ENCODE assay signal across 9 mouse cellular contexts in the genomic region with DNA sequence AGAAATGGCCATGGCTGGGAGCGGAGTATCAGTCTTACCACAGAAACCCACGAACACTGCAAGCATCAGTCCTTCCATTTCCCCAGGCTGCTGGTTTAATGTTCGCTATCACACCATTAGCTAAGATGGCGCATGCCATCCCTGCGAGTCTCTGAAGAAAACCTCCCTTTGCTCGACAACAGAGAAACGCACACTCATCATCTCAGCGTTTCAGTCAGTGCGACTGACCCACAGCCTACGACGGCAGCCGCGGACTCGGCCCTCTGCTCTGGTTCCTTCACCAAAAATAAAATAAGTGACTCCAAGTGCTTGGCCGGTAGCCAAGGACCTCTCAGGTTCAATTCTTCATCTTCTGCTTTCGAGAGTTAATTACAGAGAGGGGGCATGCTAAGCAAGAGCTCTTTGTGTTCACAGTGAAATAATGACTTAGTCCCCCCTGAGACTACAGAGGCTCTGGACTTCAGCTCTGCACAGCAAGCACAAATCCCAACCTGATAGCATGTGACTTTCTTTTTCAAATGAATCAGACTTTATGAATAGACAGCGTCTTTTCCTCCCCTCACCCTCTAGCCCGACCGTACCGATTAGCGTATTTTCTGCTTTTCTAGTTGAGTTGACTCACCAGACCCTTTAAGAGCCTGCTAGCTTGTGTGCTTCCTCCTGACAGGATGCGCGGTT. TPM values are rescaled to one million over a fixed set of nuclear protein-coding genes. Genes with fewer than 3 reads are reported as not detected.
DNase-seq lines count a peak whose midpoint lies in the region; ATAC-seq lines count a peak whose summit lies in the region.
"Had no signal": no experiment of that assay in that cellular context is flagged by ENCODE, and none has a peak within 500 bp of the region (broad histone marks: within the 10 kb centered on the region; RNA-seq: fewer than 3 reads in every experiment).

No protein-coding gene starts in this region.

- 54% methylated on average over 23 of the region's 23 CpGs for WGBS in midbrain, embryonic 13.5 days
- WGBS in midbrain, embryonic 11.5 days: 90% methylated on average over 23 of the region's 23 CpGs
- 51% methylated on average over 23 of the region's 23 CpGs for WGBS in embryonic facial prominence, embryonic 13.5 days
- 63% methylated on average over 23 of the region's 23 CpGs for WGBS in hindbrain, embryonic 12.5 days
- WGBS in neural tube, embryonic 15.5 days: 58% methylated on average over 23 of the region's 23 CpGs

- H3K36me3 ChIP-seq in midbrain, embryonic 13.5 days: no peaks in the 10 kb centered on the region
- no peaks in the 10 kb centered on the region for H3K36me3 ChIP-seq in midbrain, embryonic 11.5 days (ENCODE audit: control insufficient read depth, insufficient read depth, low read length)
- H3K36me3 ChIP-seq in embryonic facial prominence, embryonic 13.5 days: no peaks in the 10 kb centered on the region
- no peaks in the 10 kb centered on the region for H3K36me3 ChIP-seq in hindbrain, embryonic 12.5 days
- H3K36me3 ChIP-seq in neural tube, embryonic 15.5 days: no peaks in the 10 kb centered on the region

- ATAC-seq in midbrain, embryonic 13.5 days: peak; percentile 85
- no peak for ATAC-seq in midbrain, embryonic 11.5 days (ENCODE audit: low FRiP score)
- ATAC-seq in embryonic facial prominence, embryonic 13.5 days (ENCODE audit: insufficient number of reproducible peaks, insufficient read depth, low FRiP score, low TSS enrichment, low read depth): no peak
- 0 out of 2 replicates have a peak, but pooled peaks have one; percentile 56 for ATAC-seq in hindbrain, embryonic 12.5 days (ENCODE audit: low FRiP score)
- peak; percentile 41; the same call in 1 of the 2 replicates for ATAC-seq in neural tube, embryonic 15.5 days (ENCODE audit: low FRiP score)

- intact Hi-C loops in gastrocnemius, postnatal 36 days (cut with DNase I): no loop called here

- no peak overlapping the region for H3K9ac ChIP-seq in midbrain, embryonic 13.5 days (replicated peaks)
- H3K9ac ChIP-seq in midbrain, embryonic 11.5 days (ENCODE audit: low read length): no peak overlapping the region
- no peak overlapping the region for H3K9ac ChIP-seq in embryonic facial prominence, embryonic 13.5 days
- no peak overlapping the region for H3K9ac ChIP-seq in hindbrain, embryonic 12.5 days
- no peak overlapping the region for H3K9ac ChIP-seq in neural tube, embryonic 15.5 days (replicated peaks)
- H3K9ac ChIP-seq: liver, embryonic 14.5 days had no signal

- no peaks in the 10 kb centered on the region for H3K27me3 ChIP-seq in midbrain, embryonic 13.5 days
- H3K27me3 ChIP-seq in midbrain, embryonic 11.5 days (ENCODE audit: control insufficient read depth, insufficient read depth, low read length): no peaks in the 10 kb centered on the region
- no peaks in the 10 kb centered on the region for H3K27me3 ChIP-seq in embryonic facial prominence, embryonic 13.5 days
- H3K27me3 ChIP-seq in hindbrain, embryonic 12.5 days: no peaks in the 10 kb centered on the region
- no peaks in the 10 kb centered on the region for H3K27me3 ChIP-seq in neural tube, embryonic 15.5 days (replicated peaks)

- peak overlapping the region; percentile 2; the same call in 1 of the 2 replicates for H3K4me2 ChIP-seq in midbrain, embryonic 13.5 days (replicated peaks)
- H3K4me2 ChIP-seq in midbrain, embryonic 11.5 days: no peak overlapping the region
- H3K4me2 ChIP-seq in embryonic facial prominence, embryonic 13.5 days: peak overlapping the region; percentile 37
- peak overlapping the region; percentile 20; the same call in 1 of the 2 replicates for H3K4me2 ChIP-seq in hindbrain, embryonic 12.5 days (replicated peaks)
- peak overlapping the region; percentile 32 for H3K4me2 ChIP-seq in neural tube, embryonic 15.5 days

- peak overlapping the region; percentile 68 for H3K27ac ChIP-seq in midbrain, embryonic 13.5 days
- no peak overlapping the region for H3K27ac ChIP-seq in midbrain, embryonic 11.5 days (ENCODE audit: low read depth, low read length)
- H3K27ac ChIP-seq in embryonic facial prominence, embryonic 13.5 days: no peak overlapping the region
- peak overlapping the region; percentile 40 for H3K27ac ChIP-seq in hindbrain, embryonic 12.5 days
- no peak overlapping the region for H3K27ac ChIP-seq in neural tube, embryonic 15.5 days (replicated peaks)
- H3K27ac ChIP-seq: liver, embryonic 14.5 days had no signal

- 0 out of 2 replicates have a peak, but pooled peaks cover 6% of the 10 kb centered on the region for H3K4me1 ChIP-seq in midbrain, embryonic 13.5 days (replicated peaks)
- no peaks in the 10 kb centered on the region for H3K4me1 ChIP-seq in midbrain, embryonic 11.5 days (ENCODE audit: control insufficient read depth, insufficient read depth, low read length)
- H3K4me1 ChIP-seq in embryonic facial prominence, embryonic 13.5 days: peaks cover 10% of the 10 kb centered on the region; the same call in 1 of the 2 replicates
- H3K4me1 ChIP-seq in hindbrain, embryonic 12.5 days: peaks cover 7% of the 10 kb centered on the region
- H3K4me1 ChIP-seq in neural tube, embryonic 15.5 days: no peaks in the 10 kb centered on the region

- H3K4me3 ChIP-seq in midbrain, embryonic 13.5 days (replicated peaks): no peak overlapping the region
- H3K4me3 ChIP-seq in midbrain, embryonic 11.5 days (ENCODE audit: low read depth, low read length): no peak overlapping the region
- H3K4me3 ChIP-seq in embryonic facial prominence, embryonic 13.5 days: no peak overlapping the region
- H3K4me3 ChIP-seq in hindbrain, embryonic 12.5 days: no peak overlapping the region
- H3K4me3 ChIP-seq in neural tube, embryonic 15.5 days (replicated peaks): no peak overlapping the region

- DNase-seq in midbrain, embryonic 11.5 days (ENCODE audit: low spot score, missing footprints): no peak
- no peak for DNase-seq in gastrocnemius, postnatal 36 days
- DNase-seq in urinary bladder, postnatal 10 days (ENCODE audit: low spot score): no peak
- DNase-seq: spleen, adult 18-20 months had no signal

- no peaks in the 10 kb centered on the region; the same call in 1 of the 2 replicates for H3K9me3 ChIP-seq in midbrain, embryonic 13.5 days
- no peaks in the 10 kb centered on the region for H3K9me3 ChIP-seq in midbrain, embryonic 11.5 days (ENCODE audit: control insufficient read depth, low read length)
- no peaks in the 10 kb centered on the region for H3K9me3 ChIP-seq in embryonic facial prominence, embryonic 13.5 days
- no peaks in the 10 kb centered on the region for H3K9me3 ChIP-seq in hindbrain, embryonic 12.5 days (replicated peaks)
- no peaks in the 10 kb centered on the region for H3K9me3 ChIP-seq in neural tube, embryonic 15.5 days (replicated peaks)

RNA-seq across cellular contexts. Expression of gene Rbm47, which starts 1.4 kb away (rescaled TPM):
- 1.3 and 2.5 TPM in 2 replicates for polyA plus RNA-seq in midbrain, embryonic 13.5 days (2015; fragmentation: Nextera tagmentation; extraction: Ambion mirVana)
- polyA plus RNA-seq in midbrain, embryonic 11.5 days (2014; fragmentation: Nextera tagmentation; extraction: Ambion mirVana): 1.2 and 2.1 TPM in 2 replicates
- polyA plus RNA-seq in embryonic facial prominence, embryonic 13.5 days (2015; fragmentation: Nextera tagmentation; extraction: Ambion mirVana): 6.8 and 11.3 TPM in 2 replicates
- 9.6 and 9.7 TPM in 2 replicates for polyA plus RNA-seq in hindbrain, embryonic 12.5 days (2016; fragmentation: Nextera tagmentation; extraction: Ambion mirVana)
- polyA plus RNA-seq in neural tube, embryonic 15.5 days (2015; fragmentation: Nextera tagmentation; extraction: Ambion mirVana): 1.2 and 9.9 TPM in 2 replicates
- total RNA-seq in gastrocnemius, postnatal 36 days (2021): under 1 TPM; 0.47 to 0.71 TPM

Comparison
In these comparisons a context has a peak if more than half of its experiments do, and no peak if none do; other contexts are left out.
1. ATAC-seq: peak in midbrain, embryonic 13.5 days (single experiment), hindbrain, embryonic 12.5 days (single experiment) and neural tube, embryonic 15.5 days (single experiment); none in midbrain, embryonic 11.5 days (single experiment) and embryonic facial prominence, embryonic 13.5 days (single experiment).
2. H3K27ac ChIP-seq: peak in midbrain, embryonic 13.5 days (single experiment) and hindbrain, embryonic 12.5 days (single experiment); none in midbrain, embryonic 11.5 days (single experiment), embryonic facial prominence, embryonic 13.5 days (single experiment) and neural tube, embryonic 15.5 days (single experiment).